Mouse (Mus musculus) embryonic facial prominence, embryonic 14.5 days (tissue): ENCODE data around the gene Prkab1. TPM values are rescaled to one million over a fixed set of nuclear protein-coding genes. Genes with fewer than 3 reads are reported as not detected.

ENCODE experiments used
- ATAC-seq: fragments of 200-750 bp; cut with Nextera tagmentation; 2 replicates; pipeline ENCODE4 v1.8.0; 2017; ENCODE audit warnings: low read depth, moderate number of reproducible peaks, moderate TSS enrichment
- DNase-seq: peaks from one replicate; pipeline ENCODE4 v3.0.0-alpha.2; 2015; ENCODE audit warnings: low spot score
- H3K27ac ChIP-seq: fragments of 300-500 bp; sonication (generic); replicated peaks from 2 replicates; pipeline ENCODE4 v1.5.1; 2014; ENCODE audit warnings: low read depth, mild to moderate bottlenecking, low read length, moderate library complexity
- H3K27me3 ChIP-seq: fragments of 300-500 bp; sonication (generic); replicated peaks from 2 replicates; pipeline ENCODE4 v1.6.1; 2014; ENCODE audit warnings: low read length; ENCODE audit not compliant: control insufficient read depth, insufficient read depth
- H3K36me3 ChIP-seq: fragments of 300-500 bp; sonication (generic); 2 replicates; pipeline ENCODE4 v1.6.1; 2014; ENCODE audit warnings: low read length, mixed read lengths; ENCODE audit not compliant: control insufficient read depth, insufficient read depth
- H3K4me1 ChIP-seq: fragments of 300-500 bp; sonication (generic); 2 replicates; pipeline ENCODE4 v1.6.1; 2014; ENCODE audit warnings: antibody characterized with exemption, low read length; ENCODE audit not compliant: control insufficient read depth, insufficient read depth
- H3K4me2 ChIP-seq: fragments of 300-500 bp; sonication (generic); 2 replicates; pipeline ENCODE4 v1.6.1; 2014; ENCODE audit warnings: low read depth, mild to moderate bottlenecking, low read length, moderate library complexity, mixed read lengths
- H3K4me3 ChIP-seq: fragments of 300-500 bp; sonication (generic); 2 replicates; pipeline ENCODE4 v1.5.1; 2014; ENCODE audit warnings: low read depth, mild to moderate bottlenecking, low read length
- H3K9ac ChIP-seq: fragments of 300-500 bp; sonication (generic); 2 replicates; pipeline ENCODE4 v1.6.1; 2014; ENCODE audit warnings: low read depth, mild to moderate bottlenecking, low read length, moderate library complexity, mixed read lengths
- H3K9me3 ChIP-seq: fragments of 300-500 bp; sonication (generic); 2 replicates; pipeline ENCODE4 v1.6.1; 2016; ENCODE audit warnings: low read length; ENCODE audit not compliant: control insufficient read depth
- WGBS: fragments of 180-500 bp; shearing (Covaris S2); extraction: QIAGEN DNeasy Blood & Tissue Kit; methylation state at CpG from one replicate; pipeline ENCODE4 v1.1.7; 2014; 5-methylcytosine and 5-hydroxymethylcytosine counted together
- polyA plus RNA-seq: library from polyadenylated mRNA; unstranded; fragments of >200 nt; fragmentation: Nextera tagmentation; extraction: Ambion mirVana; gene quantifications from 2 replicates; pipeline ENCODE4 v1.2.1, GENCODE M21; 2014

The Prkab1 gene
- polyA plus RNA-seq, 1 experiment from 2014 or later, result 49.9 TPM

GRCm38 (mm10) chr5:116004271-116004670 lies 20.0 kb downstream of the Prkab1 start:
- Histone ChIP-seq H3K4me3 (no peak overlapping the region), H3K4me2 (no peak overlapping the region), H3K27ac (no peak overlapping the region), H3K9me3 (no peaks in the 10 kb centered on the region), H3K9ac (no peak overlapping the region), H3K4me1 (no peaks in the 10 kb centered on the region), H3K36me3 (no peaks in the 10 kb centered on the region), H3K27me3 (no peaks in the 10 kb centered on the region)
- DNase-seq (no peak), ATAC-seq (no peak)
- 80% methylated on average over 10 of the region's 10 CpGs for WGBS

GRCm38 (mm10) chr5:116003825-116004224 lies 20.5 kb downstream of the Prkab1 start:
- no peak for ATAC-seq
- DNase-seq, result no peak
- no peaks in the 10 kb centered on the region for H3K36me3 ChIP-seq
- H3K4me3 ChIP-seq, result no peak overlapping the region
- no peak overlapping the region for H3K4me2 ChIP-seq
- no peak overlapping the region for H3K9ac ChIP-seq
- H3K9me3 ChIP-seq, result no peaks in the 10 kb centered on the region
- no peak overlapping the region for H3K27ac ChIP-seq
- H3K4me1 ChIP-seq, result no peaks in the 10 kb centered on the region
- no peaks in the 10 kb centered on the region for H3K27me3 ChIP-seq
- WGBS, result 43% methylated on average over 12 of the region's 13 CpGs

GRCm38 (mm10) chr5:116003154-116003553 lies 21.2 kb downstream of the Prkab1 start:
- no peak for ATAC-seq
- Histone ChIP-seq H3K4me3 (no peak overlapping the region), H3K4me2 (no peak overlapping the region), H3K27ac (no peak overlapping the region), H3K27me3 (no peaks in the 10 kb centered on the region), H3K9ac (no peak overlapping the region), H3K36me3 (no peaks in the 10 kb centered on the region), H3K9me3 (no peaks in the 10 kb centered on the region), H3K4me1 (no peaks in the 10 kb centered on the region)
- DNase-seq, result no peak
- WGBS, result 78% methylated on average over 8 of the region's 8 CpGs

GRCm38 (mm10) chr5:115997376-115997775 lies 26.9 kb downstream of the Prkab1 start:
- DNase-seq (no peak), ATAC-seq (no peak)
- Histone ChIP-seq H3K9me3 (no peaks in the 10 kb centered on the region), H3K36me3 (peaks cover 24% of the 10 kb centered on the region), H3K4me1 (no peaks in the 10 kb centered on the region), H3K27me3 (no peaks in the 10 kb centered on the region), H3K4me2 (no peak overlapping the region), H3K4me3 (no peak overlapping the region), H3K27ac (no peak overlapping the region), H3K9ac (no peak overlapping the region)
- 78% methylated on average over 13 of the region's 13 CpGs for WGBS

GRCm38 (mm10) chr5:115994101-115994500 lies 30.2 kb downstream of the Prkab1 start:
- Histone ChIP-seq H3K27me3 (no peaks in the 10 kb centered on the region), H3K36me3 (peaks cover 52% of the 10 kb centered on the region), H3K4me1 (no peaks in the 10 kb centered on the region), H3K27ac (no peak overlapping the region), H3K9me3 (peaks cover 12% of the 10 kb centered on the region), H3K4me2 (no peak overlapping the region), H3K9ac (no peak overlapping the region), H3K4me3 (no peak overlapping the region)
- 93% methylated on average over 15 of the region's 15 CpGs for WGBS
- ATAC-seq (no peak), DNase-seq (no peak)

- Histone ChIP-seq H3K4me3 (no peak overlapping the region), H3K36me3 (peaks cover 55% of the 10 kb centered on the region), H3K27ac (no peak overlapping the region), H3K9me3 (peaks cover 12% of the 10 kb centered on the region), H3K4me2 (no peak overlapping the region), H3K27me3 (no peaks in the 10 kb centered on the region), H3K4me1 (no peaks in the 10 kb centered on the region), H3K9ac (no peak overlapping the region)
- whole genome bisulfite sequencing, result 87% methylated on average over 11 of the region's 11 CpGs
- peak; percentile 84; the same call in 1 of the 2 replicates for ATAC-seq
- no peak for DNase-seq
Observed at GRCm38 (mm10) chr5:115991717-115992116, 32.6 kb downstream of the Prkab1 start.

GRCm38 (mm10) chr5:115987284-115987683 lies 37.0 kb downstream of the Prkab1 start:
- Histone ChIP-seq H3K4me2 (no peak overlapping the region), H3K27me3 (no peaks in the 10 kb centered on the region), H3K27ac (no peak overlapping the region), H3K9me3 (peaks cover 12% of the 10 kb centered on the region), H3K4me3 (no peak overlapping the region), H3K4me1 (no peaks in the 10 kb centered on the region), H3K36me3 (peaks cover 51% of the 10 kb centered on the region), H3K9ac (no peak overlapping the region)
- no peak for ATAC-seq
- 87% methylated on average over 12 of the region's 12 CpGs for WGBS
- no peak for DNase-seq

- ATAC-seq (no peak), DNase-seq (no peak)
- 93% methylated on average over 11 of the region's 11 CpGs for WGBS
- Histone ChIP-seq H3K4me2 (no peak overlapping the region), H3K36me3 (peaks cover 42% of the 10 kb centered on the region), H3K9me3 (no peaks in the 10 kb centered on the region), H3K27ac (no peak overlapping the region), H3K4me3 (no peak overlapping the region), H3K4me1 (no peaks in the 10 kb centered on the region), H3K27me3 (no peaks in the 10 kb centered on the region), H3K9ac (no peak overlapping the region)
Observed at GRCm38 (mm10) chr5:115985101-115985500, 39.2 kb downstream of the Prkab1 start.

- H3K36me3 ChIP-seq, result peaks cover 42% of the 10 kb centered on the region
- H3K27me3 ChIP-seq, result no peaks in the 10 kb centered on the region
- H3K4me2 ChIP-seq, result no peak overlapping the region
- ATAC-seq, result no peak
- no peak overlapping the region for H3K27ac ChIP-seq
- 90% methylated on average over 6 of the region's 6 CpGs for WGBS
- H3K9me3 ChIP-seq, result no peaks in the 10 kb centered on the region
- DNase-seq, result no peak
- H3K9ac ChIP-seq, result no peak overlapping the region
- H3K4me1 ChIP-seq, result no peaks in the 10 kb centered on the region
- no peak overlapping the region for H3K4me3 ChIP-seq
Observed at GRCm38 (mm10) chr5:115984392-115984791, 39.9 kb downstream of the Prkab1 start.
